ENCODE assay signal across 16 mouse cellular contexts in genomic region chr11:103073671-103074070, GRCm38 (mm10). TPM values are rescaled to one million over a fixed set of nuclear protein-coding genes. Genes with fewer than 3 reads are reported as not detected.
"Had no signal": no experiment of that assay in that cellular context is flagged by ENCODE, and none has a peak within 500 bp of the region (broad histone marks: within the 10 kb centered on the region; RNA-seq: fewer than 3 reads in every experiment).

No protein-coding gene starts in this region.

- H3K4me3 ChIP-seq: layer of hippocampus, adult 2 months; limb, embryonic 12.5 days; liver, embryonic 13.5 days; lung, embryonic 15.5 days; megakaryocyte, embryonic 14.5 days; midbrain, embryonic 12.5 days; neural tube, embryonic 13.5 days had no signal

- H3K27ac ChIP-seq: layer of hippocampus, adult 2 months; limb, embryonic 12.5 days; liver, embryonic 13.5 days; lung, embryonic 15.5 days; macrophage; midbrain, embryonic 12.5 days; neural tube, embryonic 13.5 days had no signal

- H3K27me3 ChIP-seq: lung, embryonic 15.5 days had no signal

- DNase-seq: kidney, postnatal 10 days; kidney, postnatal 4 days; liver; liver, embryonic 13.5 days; liver, postnatal 0 days; lung, postnatal 14 days; retina, postnatal 1 day; thymus, postnatal 36 days had no signal

- H3K9me3 ChIP-seq: limb, embryonic 12.5 days; liver, embryonic 13.5 days; lung, embryonic 15.5 days; megakaryocyte, embryonic 14.5 days; midbrain, embryonic 12.5 days; neural tube, embryonic 13.5 days had no signal

- H3K9ac ChIP-seq: liver, embryonic 13.5 days; liver, postnatal 0 days; lung, embryonic 15.5 days; midbrain, embryonic 12.5 days; neural tube, embryonic 13.5 days had no signal

- H3K4me2 ChIP-seq: limb, embryonic 12.5 days; liver, embryonic 13.5 days; midbrain, embryonic 12.5 days; neural tube, embryonic 13.5 days had no signal

- ATAC-seq: liver, postnatal 0 days had no signal

- H3K4me1 ChIP-seq: liver, embryonic 13.5 days had no signal

RNA-seq across cellular contexts. Expression of gene Plcd3, which starts 27.8 kb away (rescaled TPM):
- total RNA-seq: monocyte, adult 5-6 weeks had no signal
- polyA plus RNA-seq: macrophage had no signal
